Comparison of ENCODE assay signal across 17 mouse cellular contexts in the genomic region with DNA sequence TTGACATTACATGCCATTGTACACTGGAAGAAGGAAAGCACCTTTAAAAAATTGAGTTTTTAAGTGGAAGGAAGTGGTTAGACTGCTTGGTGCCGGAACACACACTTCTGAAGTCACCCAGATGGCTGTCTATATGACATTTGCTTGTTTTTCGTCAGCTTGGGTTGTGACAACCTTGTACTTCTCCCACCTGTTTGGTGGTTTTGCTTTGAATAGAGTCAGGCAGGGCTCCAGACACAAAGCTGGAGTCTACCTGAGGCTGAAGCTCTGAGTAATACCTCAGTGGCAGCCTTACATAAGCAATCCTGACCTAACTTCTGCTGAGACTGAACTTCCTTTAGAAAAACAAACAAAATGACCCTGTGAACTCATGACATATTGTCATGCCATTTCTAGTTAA. TPM values are rescaled to one million over a fixed set of nuclear protein-coding genes. Genes with fewer than 3 reads are reported as not detected.
DNase-seq lines count a peak whose midpoint lies in the region; ATAC-seq and TF ChIP-seq lines count a peak whose summit lies in the region.
"Had no signal": no experiment of that assay in that cellular context is flagged by ENCODE, and none has a peak within 500 bp of the region (broad histone marks: within the 10 kb centered on the region; RNA-seq: fewer than 3 reads in every experiment).

No protein-coding gene starts in this region.

- H3K36me3 ChIP-seq in liver, postnatal 0 days (replicated peaks; ENCODE audit: insufficient read depth, low read length) = no peaks in the 10 kb centered on the region
- H3K36me3 ChIP-seq in kidney, embryonic 14.5 days (ENCODE audit: control insufficient read depth, insufficient read depth, low read length) = no peaks in the 10 kb centered on the region
- H3K36me3 ChIP-seq: heart, embryonic 15.5 days; kidney, embryonic 15.5 days; midbrain, embryonic 13.5 days; neural tube, embryonic 12.5 days had no signal

- H3K4me2 ChIP-seq in liver, postnatal 0 days (ENCODE audit: low read depth, low read length) = no peak overlapping the region
- H3K4me2 ChIP-seq in kidney, embryonic 14.5 days (replicated peaks; ENCODE audit: low read depth, low read length) = no peak overlapping the region
- H3K4me2 ChIP-seq: heart, embryonic 15.5 days; kidney, embryonic 15.5 days; midbrain, embryonic 13.5 days; neural tube, embryonic 12.5 days had no signal

- H3K4me3 ChIP-seq in liver, postnatal 0 days (ENCODE audit: low read depth, low read length) = no peak overlapping the region
- H3K4me3 ChIP-seq in kidney, embryonic 14.5 days (ENCODE audit: low read length) = no peak overlapping the region
- H3K4me3 ChIP-seq in left cerebral cortex, adult 2 months = no peak overlapping the region
- H3K4me3 ChIP-seq: heart, embryonic 15.5 days; kidney, embryonic 15.5 days; midbrain, embryonic 13.5 days; neural tube, embryonic 12.5 days had no signal

- DNase-seq in liver, postnatal 0 days = no peak
- no peak for DNase-seq in liver
- DNase-seq in naive thymus-derived CD4-positive, alpha-beta T cell, adult 2 months (ENCODE audit: low read depth) = peak; percentile 93
- peak; percentile 65 for DNase-seq in thymus, postnatal 25 days
- DNase-seq in layer of hippocampus, adult 11-12 months (ENCODE audit: low spot score) = no peak
- DNase-seq in left cerebral cortex, adult 2 months (ENCODE audit: extremely low spot score in 1 of 2, low spot score in 2 of 2) = no peak
- DNase-seq: layer of hippocampus, adult 9-11 months; left cerebral cortex, postnatal 4 days had no signal

- H3K4me1 ChIP-seq in liver, postnatal 0 days (ENCODE audit: insufficient read depth) = no peaks in the 10 kb centered on the region
- H3K4me1 ChIP-seq in kidney, embryonic 14.5 days (ENCODE audit: control insufficient read depth, insufficient read depth, low read length) = no peaks in the 10 kb centered on the region
- H3K4me1 ChIP-seq: heart, embryonic 15.5 days; kidney, embryonic 15.5 days; midbrain, embryonic 13.5 days; neural tube, embryonic 12.5 days had no signal

- no peaks in the 10 kb centered on the region for H3K27me3 ChIP-seq in liver, postnatal 0 days (ENCODE audit: insufficient read depth, low read length)
- H3K27me3 ChIP-seq in kidney, embryonic 14.5 days (ENCODE audit: control insufficient read depth, insufficient read depth, low read length) = no peaks in the 10 kb centered on the region
- H3K27me3 ChIP-seq: heart, embryonic 15.5 days; kidney, embryonic 15.5 days; midbrain, embryonic 13.5 days; neural tube, embryonic 12.5 days had no signal

- peak; percentile 26; the same call in 1 of the 2 replicates for TF ChIP-seq EP300 in liver, postnatal 0 days (IDR thresholded peaks at IDR 0.05; ENCODE audit: low read depth)

- intact Hi-C loops in left cerebral cortex, adult 2 months (cut with DNase I) = no loop called here

- H3K27ac ChIP-seq in liver, postnatal 0 days (ENCODE audit: low read depth) = no peak overlapping the region
- H3K27ac ChIP-seq in kidney, embryonic 14.5 days (ENCODE audit: low read depth, low read length) = no peak overlapping the region
- H3K27ac ChIP-seq in left cerebral cortex, adult 2 months = no peak overlapping the region
- H3K27ac ChIP-seq: heart, embryonic 15.5 days; hindbrain, postnatal 0 days; kidney, embryonic 15.5 days; midbrain, embryonic 13.5 days; neural tube, embryonic 12.5 days had no signal

- H3K9ac ChIP-seq in liver, postnatal 0 days (replicated peaks) = no peak overlapping the region
- no peak overlapping the region for H3K9ac ChIP-seq in kidney, embryonic 14.5 days (ENCODE audit: low read depth, low read length)
- H3K9ac ChIP-seq: heart, embryonic 15.5 days; kidney, embryonic 15.5 days; midbrain, embryonic 13.5 days; neural tube, embryonic 12.5 days had no signal

- 49% methylated on average over 2 of the region's 2 CpGs for WGBS in liver, postnatal 0 days (ENCODE audit: insufficient replicate concordance)
- WGBS in kidney, embryonic 14.5 days = 62% methylated on average over 2 of the region's 2 CpGs

- TF ChIP-seq CTCF in liver, postnatal 0 days (IDR thresholded peaks at IDR 0.05; ENCODE audit: low read depth) = no peak
- no peak for TF ChIP-seq CTCF in left cerebral cortex, adult 2 months (IDR thresholded peaks at IDR 0.05)

- peak; percentile 21; the same call in 1 of the 2 replicates for ATAC-seq in liver, postnatal 0 days
- peak; percentile 85 for ATAC-seq in activated CD4-positive, CD25-positive, alpha-beta regulatory T cell, adult 4 months
- ATAC-seq in kidney, embryonic 14.5 days (ENCODE audit: low FRiP score, low TSS enrichment) = no peak
- ATAC-seq: forebrain, embryonic 16.5 days; hindbrain, postnatal 0 days; midbrain, embryonic 13.5 days had no signal

- H3K9me3 ChIP-seq in liver, postnatal 0 days (ENCODE audit: low read length) = no peaks in the 10 kb centered on the region
- no peaks in the 10 kb centered on the region for H3K9me3 ChIP-seq in kidney, embryonic 14.5 days (ENCODE audit: control insufficient read depth, low read length)
- H3K9me3 ChIP-seq: heart, embryonic 15.5 days; kidney, embryonic 15.5 days; midbrain, embryonic 13.5 days; neural tube, embryonic 12.5 days had no signal

RNA-seq across cellular contexts. Expression of gene Dthd1, which starts 44.7 kb away (rescaled TPM):
- polyA plus RNA-seq in liver, postnatal 0 days (2015; fragmentation: Nextera tagmentation; extraction: Ambion mirVana) = not detected in 2 replicates
- polyA plus RNA-seq in activated CD4-positive, CD25-positive, alpha-beta regulatory T cell, adult 4 months (2017; shearing (Covaris generic)) = not detected
- not detected in 2 replicates for polyA plus RNA-seq in kidney, embryonic 14.5 days (2014; fragmentation: Nextera tagmentation; extraction: Ambion mirVana)
- total RNA-seq in left cerebral cortex, adult 2 months (2021) = not detected
- total RNA-seq: gastrocnemius, postnatal 4 days; hindbrain, postnatal 0 days had no signal
- polyA plus RNA-seq: forebrain, embryonic 16.5 days; heart, embryonic 15.5 days; hindbrain, postnatal 0 days; kidney, embryonic 15.5 days; midbrain, embryonic 13.5 days; neural tube, embryonic 12.5 days had no signal

Comparison
In these comparisons a context has a peak if more than half of its experiments do, and no peak if none do; other contexts are left out.
1. DNase-seq: peak in naive thymus-derived CD4-positive, alpha-beta T cell, adult 2 months (single experiment) and thymus, postnatal 25 days (single experiment); none in liver, postnatal 0 days (single experiment), liver (single experiment), layer of hippocampus, adult 11-12 months (single experiment) and left cerebral cortex, adult 2 months (0 of 2).